ENCODE assay signal across 8 mouse cellular contexts in genomic region chr11:6388126-6388725, GRCm38 (mm10). TPM values are rescaled to one million over a fixed set of nuclear protein-coding genes. Genes with fewer than 3 reads are reported as not detected.
A peak's percentile ranks its signal among the peaks of the same experiment; 100 is the strongest.
DNase-seq lines count a peak whose midpoint lies in the region; ATAC-seq and TF ChIP-seq lines count a peak whose summit lies in the region.

No protein-coding gene starts in this region.

- peaks cover 8% of the 10 kb centered on the region for H3K36me3 ChIP-seq in heart, embryonic 12.5 days
- H3K36me3 ChIP-seq in G1E (replicated peaks) = peaks cover 27% of the 10 kb centered on the region
- H3K36me3 ChIP-seq in heart, embryonic 16.5 days (ENCODE audit: control insufficient read depth, insufficient read depth) = no peaks in the 10 kb centered on the region; the same call in 1 of the 2 replicates
- no peaks in the 10 kb centered on the region for H3K36me3 ChIP-seq in macrophage (ENCODE audit: inconsistent target)

- peaks cover 12% of the 10 kb centered on the region for H3K4me1 ChIP-seq in heart, embryonic 12.5 days (replicated peaks)
- peaks cover 37% of the 10 kb centered on the region for H3K4me1 ChIP-seq in G1E (ENCODE audit: insufficient read depth, low read depth, low read length)
- H3K4me1 ChIP-seq in heart, embryonic 16.5 days (ENCODE audit: control insufficient read depth, insufficient read depth, low read length) = peaks cover 7% of the 10 kb centered on the region

- no peak for DNase-seq in heart, adult 9 months (ENCODE audit: low spot score in 2 of 2)
- no peak for DNase-seq in G1E (ENCODE audit: low spot score)
- DNase-seq in layer of hippocampus, adult 18-20 months (ENCODE audit: low spot score in 2 of 2) = no peak
- no peak for DNase-seq in layer of hippocampus, postnatal 36 days

- H3K4me2 ChIP-seq in heart, embryonic 12.5 days = peak overlapping the region; percentile 52
- H3K4me2 ChIP-seq in heart, embryonic 16.5 days (ENCODE audit: low read depth, low read length) = peak overlapping the region; percentile 49; the same call in 1 of the 2 replicates

- H3K79me2 ChIP-seq in macrophage (ENCODE audit: inconsistent target) = peaks cover 38% of the 10 kb centered on the region

- ATAC-seq in heart, embryonic 12.5 days (ENCODE audit: insufficient number of reproducible peaks, low FRiP score) = no peak
- no peak for ATAC-seq in G1E (ENCODE audit: extremely low read depth, insufficient number of reproducible peaks, low FRiP score, poor library complexity, severe bottlenecking)
- no peak for ATAC-seq in heart, embryonic 16.5 days (replicated peaks; ENCODE audit: extremely low read depth, insufficient read depth, low FRiP score)
- ATAC-seq in inflammation-experienced regulatory T-cells, adult 6 months = no peak

- no peak for TF ChIP-seq CTCF in G1E (IDR thresholded peaks at IDR 0.05; ENCODE audit: low read depth, low read length)

- no peaks in the 10 kb centered on the region for H3K27me3 ChIP-seq in heart, embryonic 12.5 days (replicated peaks)
- no peaks in the 10 kb centered on the region for H3K27me3 ChIP-seq in G1E (ENCODE audit: insufficient read depth, low read length)
- no peaks in the 10 kb centered on the region for H3K27me3 ChIP-seq in heart, embryonic 16.5 days (ENCODE audit: control insufficient read depth, insufficient read depth, low read length)

- WGBS in heart, embryonic 12.5 days = 86% methylated on average over 6 of the region's 6 CpGs
- WGBS in heart, embryonic 16.5 days = 86% methylated on average over 6 of the region's 6 CpGs
- WGBS in macrophage (ENCODE audit: missing documents) = 94% methylated on average over 6 of the region's 6 CpGs

- peak overlapping the region; percentile 99; the same call in 1 of the 2 replicates for H3K4me3 ChIP-seq in heart, embryonic 12.5 days
- H3K4me3 ChIP-seq in G1E (ENCODE audit: low read depth, low read length) = peak overlapping the region; percentile 94; the same call in 1 of the 2 replicates
- peak overlapping the region; percentile 94 for H3K4me3 ChIP-seq in heart, embryonic 16.5 days (ENCODE audit: low read length)
- no peak overlapping the region for H3K4me3 ChIP-seq in macrophage (ENCODE audit: inconsistent target)

- H3K9ac ChIP-seq in heart, embryonic 12.5 days = no peak overlapping the region
- peak overlapping the region; percentile 94 for H3K9ac ChIP-seq in heart, embryonic 16.5 days (ENCODE audit: low read length)

- peak overlapping the region; percentile 93 for H3K27ac ChIP-seq in heart, embryonic 12.5 days (ENCODE audit: poor library complexity, severe bottlenecking)
- H3K27ac ChIP-seq in heart, embryonic 16.5 days (ENCODE audit: low read length) = peak overlapping the region; percentile 96
- peak overlapping the region; percentile 36 for H3K27ac ChIP-seq in macrophage

- no peaks in the 10 kb centered on the region for H3K9me3 ChIP-seq in heart, embryonic 12.5 days (replicated peaks)
- H3K9me3 ChIP-seq in G1E (replicated peaks) = no peaks in the 10 kb centered on the region
- H3K9me3 ChIP-seq in heart, embryonic 16.5 days (replicated peaks; ENCODE audit: control insufficient read depth, low read length) = no peaks in the 10 kb centered on the region

RNA-seq across cellular contexts. Expression of gene Zmiz2, which starts 0.6 kb away (rescaled TPM):
- 7.0 and 7.5 TPM in 2 replicates for polyA plus RNA-seq in heart, embryonic 12.5 days (2016; fragmentation: Nextera tagmentation; extraction: Ambion mirVana)
- total RNA-seq in G1E (2014; fragmentation: Nextera tagmentation) = 63.4 and 75.4 TPM in 2 replicates
- 6.0 and 7.1 TPM in 2 replicates for total RNA-seq in G1E (2017)
- polyA plus RNA-seq in G1E (2012) = 245 and 292 TPM in 2 replicates
- 7.4 and 8.7 TPM in 2 replicates for polyA plus RNA-seq in heart, embryonic 16.5 days (2015; fragmentation: Nextera tagmentation; extraction: Ambion mirVana)
- total RNA-seq in macrophage (2018; cell fraction: chromatin; rRNA removed) = 100 to 1,000 TPM in 7 of 26 experiments, 10 to 100 TPM in 19; 35.7 to 130 (median 85.7) TPM
- total RNA-seq in macrophage (2018; cell fraction: cytosol; rRNA removed) = 10 to 100 TPM; 34.3 to 89.5 (median 63.9) TPM
- total RNA-seq in macrophage (2018; cell fraction: nucleus; rRNA removed) = 10 to 100 TPM; 40.7 to 92.1 (median 73.8) TPM
- polyA plus RNA-seq in macrophage (2018) = 38.6 to 57.7 TPM (median 48.1 TPM) in 3 replicates
- 10 to 100 TPM; 40.6 to 60.2 (median 44.9) TPM for polyA plus RNA-seq in inflammation-experienced regulatory T-cells, adult 6 months (2017; shearing (Covaris generic))
- 100 to 1,000 TPM; 169 to 174 TPM for total RNA-seq in layer of hippocampus, adult 18-20 months (2021)
- total RNA-seq in layer of hippocampus, postnatal 36 days (2021) = 100 to 1,000 TPM; 152 to 170 TPM

RNA-seq across cellular contexts. Expression of gene Ppia, which starts 27.0 kb away (rescaled TPM):
- 4,539 and 4,606 TPM in 2 replicates for polyA plus RNA-seq in heart, embryonic 12.5 days (2016; fragmentation: Nextera tagmentation; extraction: Ambion mirVana)
- 1,642 and 2,027 TPM in 2 replicates for total RNA-seq in G1E (2014; fragmentation: Nextera tagmentation)
- 3,073 and 3,673 TPM in 2 replicates for total RNA-seq in G1E (2017)
- 182 and 196 TPM in 2 replicates for polyA plus RNA-seq in G1E (2012)
- 3,856 and 4,038 TPM in 2 replicates for polyA plus RNA-seq in heart, embryonic 16.5 days (2015; fragmentation: Nextera tagmentation; extraction: Ambion mirVana)
- total RNA-seq in macrophage (2018; cell fraction: chromatin; rRNA removed) = 100 to 1,000 TPM in 17 of 26 experiments, 10 to 100 TPM in 9; 57.4 to 297 (median 107) TPM
- total RNA-seq in macrophage (2018; cell fraction: cytosol; rRNA removed) = 1,000 to 10,000 TPM; 1,408 to 2,161 (median 1,705) TPM
- total RNA-seq in macrophage (2018; cell fraction: nucleus; rRNA removed) = 100 to 1,000 TPM; 138 to 460 (median 284) TPM
- polyA plus RNA-seq in macrophage (2018) = 1,329 to 2,132 TPM (median 1,766 TPM) in 3 replicates
- polyA plus RNA-seq in inflammation-experienced regulatory T-cells, adult 6 months (2017; shearing (Covaris generic)) = 1,000 to 10,000 TPM; 2,486 to 3,282 (median 2,929) TPM
- total RNA-seq in layer of hippocampus, adult 18-20 months (2021) = 1,000 to 10,000 TPM; 1,682 to 1,687 TPM
- 1,000 to 10,000 TPM; 1,662 to 1,810 TPM for total RNA-seq in layer of hippocampus, postnatal 36 days (2021)

RNA-seq across cellular contexts. Expression of gene H2afv, which starts 56.0 kb away (rescaled TPM):
- 306 TPM in 2 replicates for polyA plus RNA-seq in heart, embryonic 12.5 days (2016; fragmentation: Nextera tagmentation; extraction: Ambion mirVana)
- 53.2 and 62.9 TPM in 2 replicates for total RNA-seq in G1E (2014; fragmentation: Nextera tagmentation)
- total RNA-seq in G1E (2017) = 77.3 and 92.1 TPM in 2 replicates
- polyA plus RNA-seq in G1E (2012) = 68.1 and 97.5 TPM in 2 replicates
- 327 and 358 TPM in 2 replicates for polyA plus RNA-seq in heart, embryonic 16.5 days (2015; fragmentation: Nextera tagmentation; extraction: Ambion mirVana)
- total RNA-seq in macrophage (2018; cell fraction: chromatin; rRNA removed) = 10 to 100 TPM in 3 of 26 experiments, 1 to 10 TPM in 19, under 1 TPM in 2, not detected in 2; 0.51 to 14.6 (median 4.1) TPM
- total RNA-seq in macrophage (2018; cell fraction: cytosol; rRNA removed) = 10 to 100 TPM; 20.2 to 53.9 (median 28.0) TPM
- 10 to 100 TPM in 18 of 26 experiments, 1 to 10 TPM in 8; 4.1 to 24.6 (median 11.9) TPM for total RNA-seq in macrophage (2018; cell fraction: nucleus; rRNA removed)
- polyA plus RNA-seq in macrophage (2018) = 15.4 to 35.4 TPM (median 22.4 TPM) in 3 replicates
- 100 to 1,000 TPM; 131 to 311 (median 156) TPM for polyA plus RNA-seq in inflammation-experienced regulatory T-cells, adult 6 months (2017; shearing (Covaris generic))
- total RNA-seq in layer of hippocampus, adult 18-20 months (2021) = 10 to 100 TPM; 36.3 to 45.4 TPM
- 10 to 100 TPM; 41.8 to 42.6 TPM for total RNA-seq in layer of hippocampus, postnatal 36 days (2021)

Comparison
In these comparisons a context has a peak if more than half of its experiments do, and no peak if none do; other contexts are left out.
1. H3K27ac ChIP-seq: peak in every context shown above with its lines; median percentile 96 in heart, embryonic 16.5 days; 93 in heart, embryonic 12.5 days; 36 in macrophage.